In genomic region chr13:37511406-37511805, GRCm38 (mm10) we compare ENCODE assay signal across 24 mouse cellular contexts.
"Had no signal": no experiment of that assay in that cellular context is flagged by ENCODE, and none has a peak within 500 bp of the region (broad histone marks: within the 10 kb centered on the region; RNA-seq: fewer than 3 reads in every experiment).

No protein-coding gene starts in this region.

- H3K4me3 ChIP-seq: hindbrain, embryonic 10.5 days; hindbrain, embryonic 12.5 days; intestine, embryonic 15.5 days; layer of hippocampus, adult 2 months; left cerebral cortex, adult 2 months; limb, embryonic 10.5 days; limb, embryonic 12.5 days; liver, embryonic 13.5 days had no signal

- DNase-seq: gastrocnemius, postnatal 10 days; gastrocnemius, postnatal 25 days; heart, postnatal 10 days; heart, postnatal 4 days; kidney, adult 18-20 months; kidney, adult 8-10 months; kidney, postnatal 10 days; kidney, postnatal 25 days; kidney, postnatal 4 days; liver; liver, embryonic 13.5 days had no signal

- H3K4me2 ChIP-seq: heart, embryonic 11.5 days; hindbrain, embryonic 12.5 days; hindbrain, embryonic 14.5 days; intestine, embryonic 15.5 days; limb, embryonic 12.5 days; liver, embryonic 11.5 days; liver, embryonic 13.5 days had no signal

- H3K27me3 ChIP-seq: hindbrain, embryonic 12.5 days; intestine, embryonic 15.5 days; limb, embryonic 12.5 days; liver, embryonic 13.5 days had no signal

- H3K36me3 ChIP-seq: hindbrain, embryonic 10.5 days; hindbrain, embryonic 12.5 days; intestine, embryonic 15.5 days; limb, embryonic 10.5 days; limb, embryonic 12.5 days; liver, embryonic 13.5 days had no signal

- H3K9me3 ChIP-seq: hindbrain, embryonic 10.5 days; hindbrain, embryonic 12.5 days; intestine, embryonic 15.5 days; limb, embryonic 10.5 days; limb, embryonic 12.5 days; liver, embryonic 13.5 days had no signal

- H3K9ac ChIP-seq: hindbrain, embryonic 12.5 days; hindbrain, embryonic 14.5 days; intestine, embryonic 15.5 days; limb, embryonic 12.5 days; liver, embryonic 13.5 days had no signal

- H3K27ac ChIP-seq: hindbrain, embryonic 12.5 days; hindbrain, embryonic 14.5 days; intestine, embryonic 15.5 days; layer of hippocampus, adult 2 months; left cerebral cortex, adult 2 months; limb, embryonic 10.5 days; limb, embryonic 12.5 days; liver, embryonic 13.5 days had no signal

- ATAC-seq: hindbrain, embryonic 16.5 days; inflammation-experienced regulatory T-cells, adult 6 months; intestine, embryonic 15.5 days; intestine, postnatal 0 days had no signal
